ENCODE assay signal across 8 mouse cellular contexts in the genomic region with DNA sequence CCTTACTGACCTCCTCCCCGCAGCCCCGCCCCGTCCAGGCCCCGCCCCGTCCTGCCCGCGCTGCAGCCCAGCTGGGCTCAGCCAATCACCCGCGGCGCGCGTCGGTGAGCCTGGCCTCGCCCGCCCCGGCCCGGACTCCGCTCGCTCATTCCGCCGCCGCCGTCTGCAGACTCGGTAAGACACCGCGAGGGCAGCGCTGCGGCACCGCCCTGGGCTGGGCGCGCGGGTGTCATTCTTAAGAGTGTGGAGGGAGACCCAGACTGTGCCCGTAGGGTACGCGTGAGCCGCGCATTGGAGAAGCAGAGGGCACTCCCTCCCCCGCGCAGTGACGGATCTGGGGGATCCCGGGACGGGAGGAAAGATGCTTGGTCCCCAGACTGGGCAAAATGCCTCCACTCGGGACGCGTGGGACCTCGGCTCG. TPM values are rescaled to one million over a fixed set of nuclear protein-coding genes. Genes with fewer than 3 reads are reported as not detected.
DNase-seq lines count a peak whose midpoint lies in the region; ATAC-seq lines count a peak whose summit lies in the region.

No protein-coding gene starts in this region.

- DNase-seq in Muller cell, postnatal 12 days (ENCODE audit: inconsistent ontology term), result peak; percentile 92
- DNase-seq in cerebellum, adult 9-10 months, result peak; percentile 20
- peak; percentile 53 for DNase-seq in forelimb bud, embryonic 11.5 days (ENCODE audit: low read depth, low spot score)
- DNase-seq in layer of hippocampus, postnatal 10 days (ENCODE audit: low spot score in 2 of 2), result peak; percentile 65 to 79
- peak; percentile 92 for DNase-seq in lung, postnatal 36 days
- peak; percentile 79 for DNase-seq in retina, embryonic 14.5 days (ENCODE audit: low spot score)
- peak; percentile 82 to 84 for DNase-seq in urinary bladder, adult 18-20 months (ENCODE audit: low spot score in 2 of 2)

- peak; percentile 28 to 36 for ATAC-seq in hematopoietic stem cell, adult 5-6 weeks (replicated peaks in 1 of 2; ENCODE audit: insufficient read depth in 1 of 2, low FRiP score in 2 of 2, low TSS enrichment in 1 of 2, low read depth in 1 of 2, poor library complexity in 2 of 2, severe bottlenecking in 2 of 2)

RNA-seq across cellular contexts. Expression of a gene that starts 1.1 kb away (rescaled TPM):
- 52.3 and 59.7 TPM in 2 replicates for total RNA-seq in hematopoietic stem cell, adult 5-6 weeks (2017)
- total RNA-seq in layer of hippocampus, postnatal 10 days (2021), result 10 to 100 TPM; 31.9 to 35.2 TPM

RNA-seq across cellular contexts. Expression of a gene that starts 40.4 kb away (rescaled TPM):
- 6.3 and 9.1 TPM in 2 replicates for total RNA-seq in hematopoietic stem cell, adult 5-6 weeks (2017)
- total RNA-seq in layer of hippocampus, postnatal 10 days (2021), result 10 to 100 TPM; 12.4 to 12.6 TPM

RNA-seq across cellular contexts. Expression of a gene that starts 40.5 kb away (rescaled TPM):
- 63.9 and 93.0 TPM in 2 replicates for total RNA-seq in hematopoietic stem cell, adult 5-6 weeks (2017)
- total RNA-seq in layer of hippocampus, postnatal 10 days (2021), result 10 to 100 TPM; 55.1 to 55.7 TPM

Comparison
In these comparisons a context has a peak if more than half of its experiments do, and no peak if none do; other contexts are left out.
1. Peak in every context shown above with its lines: DNase-seq and ATAC-seq.
2. DNase-seq: peak in every context shown above with its lines; median percentile 92 in Muller cell, postnatal 12 days; 92 in lung, postnatal 36 days; 83 in urinary bladder, adult 18-20 months; 79 in retina, embryonic 14.5 days; 72 in layer of hippocampus, postnatal 10 days; 53 in forelimb bud, embryonic 11.5 days; 20 in cerebellum, adult 9-10 months.